Mouse (Mus musculus) right cerebral cortex, postnatal 25 days (tissue): ENCODE results near the gene Tgm4.
A peak's percentile ranks its signal among the peaks of the same experiment; 100 is the strongest.

Experiments used
- DNase-seq: peaks from one replicate; pipeline ENCODE4 v3.0.0; 2022

The Tgm4 gene

GRCm38 (mm10) chr9:123109188-123109587 lies 74.7 kb downstream of the Tgm4 start:
- DNase-seq, result no peak

- no peak for DNase-seq
Measured at GRCm38 (mm10) chr9:123111751-123112221, 77.3 kb downstream of the Tgm4 start.

GRCm38 (mm10) chr9:123112805-123113521 lies 78.4 kb downstream of the Tgm4 start, which contains the start of the genes Zdhhc3 and Exosc7:
Gene Zdhhc3 (minus strand): TSS chr9:123113205.
Gene Exosc7 (plus strand): TSS chr9:123113215.
- peak; percentile 94 for DNase-seq

GRCm38 (mm10) chr9:123113931-123114330 lies 79.4 kb downstream of the Tgm4 start:
- no peak for DNase-seq

- no peak for DNase-seq
Measured at GRCm38 (mm10) chr9:123115566-123115965, 81.0 kb downstream of the Tgm4 start.
